Mouse (Mus musculus) neural tube, embryonic 13.5 days (tissue): Measurements from ENCODE around the gene Hoxa11. TPM values are rescaled to one million over a fixed set of nuclear protein-coding genes. Genes with fewer than 3 reads are reported as not detected.

Experiments
- ATAC-seq: fragments of 200-750 bp; cut with Nextera tagmentation; 2 replicates; pipeline ENCODE4 v1.8.0; 2017; ENCODE audit warnings: low read depth, mild to moderate bottlenecking, moderate TSS enrichment, moderate library complexity
- H3K27ac ChIP-seq: fragments of 300-500 bp; sonication (generic); replicated peaks from 2 replicates; pipeline ENCODE4 v1.5.1; 2015; ENCODE audit warnings: moderate library complexity, mild to moderate bottlenecking, inconsistent platforms
- H3K27me3 ChIP-seq: fragments of 300-500 bp; sonication (generic); 2 replicates; pipeline ENCODE4 v1.6.1; 2015; ENCODE audit warnings: mild to moderate bottlenecking, inconsistent platforms
- H3K36me3 ChIP-seq: fragments of 300-500 bp; sonication (generic); 2 replicates; pipeline ENCODE4 v1.6.1; 2015; ENCODE audit warnings: mild to moderate bottlenecking, inconsistent platforms
- H3K4me1 ChIP-seq: fragments of 300-500 bp; sonication (generic); replicated peaks from 2 replicates; pipeline ENCODE4 v1.6.1; 2015; ENCODE audit warnings: inconsistent platforms
- H3K4me2 ChIP-seq: fragments of 300-500 bp; sonication (generic); 2 replicates; pipeline ENCODE4 v1.6.1; 2015; ENCODE audit warnings: inconsistent platforms, mild to moderate bottlenecking, moderate library complexity
- H3K4me3 ChIP-seq: fragments of 300-500 bp; sonication (generic); 2 replicates; pipeline ENCODE4 v1.5.1; 2015; ENCODE audit warnings: mild to moderate bottlenecking, inconsistent platforms
- H3K9ac ChIP-seq: fragments of 300-500 bp; sonication (generic); 2 replicates; pipeline ENCODE4 v1.6.1; 2015; ENCODE audit warnings: moderate library complexity, mild to moderate bottlenecking, inconsistent platforms
- H3K9me3 ChIP-seq: fragments of 300-500 bp; sonication (generic); 2 replicates; pipeline ENCODE4 v1.6.1; 2016; ENCODE audit warnings: inconsistent platforms
- WGBS: fragments of 180-500 bp; shearing (Covaris S2); methylation state at CpG from one replicate; pipeline ENCODE4 v1.1.7; 2015; 5-methylcytosine and 5-hydroxymethylcytosine counted together
- polyA plus RNA-seq: library from polyadenylated mRNA; unstranded; fragments of >200 nt; fragmentation: Nextera tagmentation; extraction: Ambion mirVana; gene quantifications from 2 replicates; pipeline ENCODE4 v1.2.1, GENCODE M21; 2015

Hoxa11 gene
- polyA plus RNA-seq, 1 experiment from 2014 or later = 4.7 TPM

- H3K4me1 ChIP-seq = peaks cover 4% of the 10 kb centered on the region
- no peak overlapping the region for H3K27ac ChIP-seq
- H3K9ac ChIP-seq = no peak overlapping the region
- whole genome bisulfite sequencing = 7% methylated on average over 7 of the region's 7 CpGs
- H3K27me3 ChIP-seq = peaks cover 94% of the 10 kb centered on the region
- H3K9me3 ChIP-seq = no peaks in the 10 kb centered on the region
- H3K4me3 ChIP-seq = no peak overlapping the region
- ATAC-seq = no peak
- 0 out of 2 replicates have a peak overlapping the region, but pooled peaks have one; percentile 22 for H3K4me2 ChIP-seq
- no peaks in the 10 kb centered on the region for H3K36me3 ChIP-seq
Measured at GRCm38 (mm10) chr6:52251177-52251879, 5.7 kb upstream of the Hoxa11 start.

GRCm38 (mm10) chr6:52249826-52250225 is 4.2 kb upstream of the Hoxa11 start:
- Histone ChIP-seq H3K27ac (peak overlapping the region; percentile 69; the same call in 1 of the 2 replicates), H3K4me3 (peak overlapping the region; percentile 25), H3K4me2 (peak overlapping the region; percentile 42), H3K9me3 (no peaks in the 10 kb centered on the region), H3K27me3 (peaks cover 96% of the 10 kb centered on the region), H3K36me3 (no peaks in the 10 kb centered on the region), H3K9ac (0 out of 2 replicates have a peak overlapping the region, but pooled peaks have one; percentile 55), H3K4me1 (peaks cover 4% of the 10 kb centered on the region)
- WGBS = 2% methylated on average over 4 of the region's 4 CpGs
- ATAC-seq = no peak

- Histone ChIP-seq H3K4me2 (peak overlapping the region; percentile 42), H3K27ac (peak overlapping the region; percentile 69; the same call in 1 of the 2 replicates)
- no peak for ATAC-seq
Measured at GRCm38 (mm10) chr6:52249415-52249738, 3.8 kb upstream of the Hoxa11 start.

GRCm38 (mm10) chr6:52248638-52249414 is 3.2 kb upstream of the Hoxa11 start:
- Histone ChIP-seq H3K9me3 (no peaks in the 10 kb centered on the region), H3K4me3 (peak overlapping the region; percentile 25), H3K9ac (peak overlapping the region; percentile 55), H3K4me1 (peaks cover 4% of the 10 kb centered on the region), H3K27me3 (peaks cover 97% of the 10 kb centered on the region), H3K27ac (peak overlapping the region; percentile 69), H3K4me2 (peak overlapping the region; percentile 42), H3K36me3 (no peaks in the 10 kb centered on the region)
- no peak for ATAC-seq
- WGBS = 1% methylated on average over 27 of the region's 27 CpGs

More at GRCm38 (mm10) chr6:52249415-52249738, 3.8 kb upstream of the Hoxa11 start:
- H3K36me3 ChIP-seq = no peaks in the 10 kb centered on the region
- H3K9me3 ChIP-seq = no peaks in the 10 kb centered on the region
- H3K4me3 ChIP-seq = peak overlapping the region; percentile 25
- peaks cover 97% of the 10 kb centered on the region for H3K27me3 ChIP-seq
- H3K4me1 ChIP-seq = peaks cover 4% of the 10 kb centered on the region
- peak overlapping the region; percentile 55 for H3K9ac ChIP-seq
- WGBS = 2% methylated on average over 16 of the region's 16 CpGs

- Histone ChIP-seq H3K27me3 (peaks cover 98% of the 10 kb centered on the region), H3K36me3 (no peaks in the 10 kb centered on the region), H3K9ac (peak overlapping the region; percentile 55), H3K9me3 (no peaks in the 10 kb centered on the region), H3K27ac (peak overlapping the region; percentile 69), H3K4me1 (peaks cover 4% of the 10 kb centered on the region), H3K4me3 (peak overlapping the region; percentile 25), H3K4me2 (peak overlapping the region; percentile 42)
- 1% methylated on average over 23 of the region's 23 CpGs for WGBS
- no peak for ATAC-seq
Measured at GRCm38 (mm10) chr6:52247766-52248637, 2.4 kb upstream of the Hoxa11 start.

GRCm38 (mm10) chr6:52246916-52247315 is 1.3 kb upstream of the Hoxa11 start:
- H3K27me3 ChIP-seq = peaks cover 98% of the 10 kb centered on the region
- no peak for ATAC-seq
- peak overlapping the region; percentile 38 for H3K4me3 ChIP-seq
- H3K36me3 ChIP-seq = no peaks in the 10 kb centered on the region
- no peaks in the 10 kb centered on the region for H3K9me3 ChIP-seq
- H3K9ac ChIP-seq = peak overlapping the region; percentile 71
- peaks cover 4% of the 10 kb centered on the region for H3K4me1 ChIP-seq
- peak overlapping the region; percentile 49 for H3K4me2 ChIP-seq
- peak overlapping the region; percentile 78; the same call in 1 of the 2 replicates for H3K27ac ChIP-seq
- WGBS = 5% methylated on average over 3 of the region's 3 CpGs

GRCm38 (mm10) chr6:52246403-52246803 is 793 bp upstream of the Hoxa11 start:
- WGBS = under 1% methylated on average over 26 of the region's 26 CpGs
- peak overlapping the region; percentile 38 for H3K4me3 ChIP-seq
- no peaks in the 10 kb centered on the region for H3K9me3 ChIP-seq
- H3K36me3 ChIP-seq = no peaks in the 10 kb centered on the region
- no peak for ATAC-seq
- H3K27me3 ChIP-seq = peaks cover 98% of the 10 kb centered on the region
- H3K27ac ChIP-seq = peak overlapping the region; percentile 78
- H3K4me1 ChIP-seq = peaks cover 4% of the 10 kb centered on the region
- peak overlapping the region; percentile 71 for H3K9ac ChIP-seq
- H3K4me2 ChIP-seq = peak overlapping the region; percentile 49

- peak overlapping the region; percentile 78 for H3K27ac ChIP-seq
- H3K4me2 ChIP-seq = peak overlapping the region; percentile 49
- peak overlapping the region; percentile 71 for H3K9ac ChIP-seq
- ATAC-seq = no peak
- peaks cover 98% of the 10 kb centered on the region for H3K27me3 ChIP-seq
- peaks cover 14% of the 10 kb centered on the region for H3K4me1 ChIP-seq
- peak overlapping the region; percentile 38 for H3K4me3 ChIP-seq
- WGBS = under 1% methylated on average over 71 of the region's 71 CpGs
- H3K36me3 ChIP-seq = no peaks in the 10 kb centered on the region
- H3K9me3 ChIP-seq = no peaks in the 10 kb centered on the region
Measured at GRCm38 (mm10) chr6:52245040-52245756, 412 bp downstream of the Hoxa11 start.

GRCm38 (mm10) chr6:52244471-52245039 is 1.1 kb downstream of the Hoxa11 start:
- H3K4me2 ChIP-seq = peak overlapping the region; percentile 49
- ATAC-seq = no peak
- peak overlapping the region; percentile 38 for H3K4me3 ChIP-seq
- H3K27me3 ChIP-seq = peaks cover 96% of the 10 kb centered on the region
- H3K4me1 ChIP-seq = peaks cover 14% of the 10 kb centered on the region
- no peaks in the 10 kb centered on the region for H3K9me3 ChIP-seq
- peak overlapping the region; percentile 71 for H3K9ac ChIP-seq
- 2% methylated on average over 23 of the region's 23 CpGs for WGBS
- H3K36me3 ChIP-seq = no peaks in the 10 kb centered on the region
- peak overlapping the region; percentile 78 for H3K27ac ChIP-seq

- peaks cover 14% of the 10 kb centered on the region for H3K4me1 ChIP-seq
- H3K27ac ChIP-seq = peak overlapping the region; percentile 56
- WGBS = 7% methylated on average over 12 of the region's 12 CpGs
- H3K4me2 ChIP-seq = peak overlapping the region; percentile 49
- peak overlapping the region; percentile 71 for H3K9ac ChIP-seq
- H3K9me3 ChIP-seq = no peaks in the 10 kb centered on the region
- H3K4me3 ChIP-seq = peak overlapping the region; percentile 38
- no peak for ATAC-seq
- no peaks in the 10 kb centered on the region for H3K36me3 ChIP-seq
- peaks cover 89% of the 10 kb centered on the region for H3K27me3 ChIP-seq
Measured at GRCm38 (mm10) chr6:52243681-52244121, 1.9 kb downstream of the Hoxa11 start.
